Mouse (Mus musculus): ENCODE measurements at regions not wholly inside any gene's neighbourhood (a gene's known extent, or its start where the extent isn't known, plus 50 kb on each side); places are given as distances from the start of the nearest gene placed in this dataset.

DNA sequence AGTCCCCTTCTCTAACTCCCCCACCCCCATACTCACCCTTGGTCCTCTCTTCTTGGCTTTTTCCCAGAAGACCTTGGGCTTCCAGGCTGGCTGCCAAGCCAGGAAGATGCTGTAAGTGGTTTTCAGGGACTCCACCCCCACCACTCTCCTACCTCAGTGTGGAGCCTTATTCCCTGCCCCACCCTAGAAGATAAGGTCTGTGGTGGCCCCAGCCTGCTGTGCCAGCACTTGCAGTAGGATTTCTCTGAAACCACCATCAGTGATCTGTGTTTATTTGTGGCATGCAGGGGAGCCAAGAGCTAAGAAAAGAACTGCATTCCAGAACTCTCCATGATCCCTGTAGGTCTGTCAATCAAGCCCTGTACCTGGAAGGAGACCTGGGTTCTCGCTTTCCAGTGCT is 346.4 kb upstream of the Tnp1 start:
- TF ChIP-seq POLR2A (IDR thresholded peaks at IDR 0.05; ENCODE audit: low read depth, low read length) (no peak), MAFK (IDR thresholded peaks at IDR 0.05; ENCODE audit: insufficient replicate concordance, low read length) (no peak), EP300 (IDR thresholded peaks at IDR 0.05; ENCODE audit: low read length) (no peak), CTCF (conservative IDR thresholded peaks at IDR 0.05 in 1 of 2, IDR thresholded peaks at IDR 0.05 in 1 of 2; ENCODE audit: low read depth in 2 of 2, low read length in 2 of 2) (no peak), HCFC1 (IDR thresholded peaks at IDR 0.05; ENCODE audit: low read depth, low read length) (no peak), TBP (conservative IDR thresholded peaks at IDR 0.05; ENCODE audit: low read depth, low read length) (no peak), USF1 (IDR thresholded peaks at IDR 0.05; ENCODE audit: low read depth, low read length) (no peak), ZC3H11A (IDR thresholded peaks at IDR 0.05; ENCODE audit: low read depth, low read length) (no peak), NELFE (IDR thresholded peaks at IDR 0.05; ENCODE audit: low read depth, low read length) (no peak)
